Mouse (Mus musculus): ENCODE data around the gene Phactr3. TPM values are rescaled to one million over a fixed set of nuclear protein-coding genes. Genes with fewer than 3 reads are reported as not detected.
"Not testable (repeated sequence)": the region's sequence is repeated elsewhere in the genome, so short reads cannot be mapped to it uniquely, and the experiment has no call there.

Phactr3 gene
- total RNA-seq, 1 experiment from 2014 or later = 1.8 TPM

GRCm38 (mm10) chr2:178329551-178329950 lies 210.8 kb downstream of the Phactr3 start:
- no peak for DNase-seq

GRCm38 (mm10) chr2:178329986-178330385 lies 211.2 kb downstream of the Phactr3 start:
- DNase-seq = no peak

GRCm38 (mm10) chr2:178337878-178338277 lies 219.1 kb downstream of the Phactr3 start:
- no peak for DNase-seq

GRCm38 (mm10) chr2:178339044-178339443 lies 220.3 kb downstream of the Phactr3 start:
- DNase-seq = no peak

- not testable (repeated sequence) for DNase-seq
Measured at GRCm38 (mm10) chr2:178342105-178342504, 223.3 kb downstream of the Phactr3 start.

- no peak for DNase-seq
Measured at GRCm38 (mm10) chr2:178342597-178342996, 223.8 kb downstream of the Phactr3 start.

Other genes with a start within 250 kb of the Phactr3 start
- 5.4 and 5.6 TPM in 2 replicates for gene Gm14327, start 221.9 kb upstream of the Phactr3 start, total RNA-seq (2021)
- 5.0 and 7.1 TPM in 2 replicates for gene Zfp972, start 193.4 kb upstream of the Phactr3 start, total RNA-seq (2021)
- gene Gm14326, start 161.7 kb upstream of the Phactr3 start, total RNA-seq (2021) = 27.4 and 36.1 TPM in 2 replicates
- 28.5 and 30.8 TPM in 2 replicates for gene Zfp971, start 95.7 kb upstream of the Phactr3 start, total RNA-seq (2021)
- gene Zfp931, start 40.5 kb upstream of the Phactr3 start, total RNA-seq (2021) = 39.0 and 39.5 TPM in 2 replicates

All from adrenal gland, postnatal 25 days (tissue).